Mouse (Mus musculus) forebrain, embryonic 13.5 days (tissue): ENCODE measurements at regions not wholly inside any gene's neighbourhood (a gene's known extent, or its start where the extent isn't known, plus 50 kb on each side); places are given as distances from the start of the nearest gene placed in this dataset.
A peak's percentile ranks its signal among the peaks of the same experiment; 100 is the strongest.
"Not testable (repeated sequence)": the region's sequence is repeated elsewhere in the genome, so short reads cannot be mapped to it uniquely, and the experiment has no call there.

Source experiments
- ATAC-seq: fragments of 200-750 bp; cut with Nextera tagmentation; 2 replicates; pipeline ENCODE4 v1.8.0; 2017
- H3K27ac ChIP-seq: fragments of 300-500 bp; sonication (generic); 2 replicates; pipeline ENCODE4 v1.5.1; 2015; ENCODE audit warnings: inconsistent platforms, mild to moderate bottlenecking, moderate library complexity
- H3K27me3 ChIP-seq: fragments of 300-500 bp; sonication (generic); 2 replicates; pipeline ENCODE4 v1.6.1; 2015; ENCODE audit warnings: mild to moderate bottlenecking, inconsistent platforms
- H3K36me3 ChIP-seq: fragments of 300-500 bp; sonication (generic); 2 replicates; pipeline ENCODE4 v1.6.1; 2015; ENCODE audit warnings: mild to moderate bottlenecking, inconsistent platforms; ENCODE audit not compliant: poor library complexity, severe bottlenecking
- H3K4me1 ChIP-seq: fragments of 300-500 bp; sonication (generic); 2 replicates; pipeline ENCODE4 v1.6.1; 2015; ENCODE audit warnings: inconsistent platforms
- H3K4me2 ChIP-seq: fragments of 300-500 bp; sonication (generic); 2 replicates; pipeline ENCODE4 v1.6.1; 2015; ENCODE audit warnings: inconsistent platforms, mild to moderate bottlenecking, moderate library complexity
- H3K4me3 ChIP-seq: fragments of 300-500 bp; sonication (generic); 2 replicates; pipeline ENCODE4 v1.5.1; 2015; ENCODE audit warnings: mild to moderate bottlenecking, inconsistent platforms
- H3K9ac ChIP-seq: fragments of 300-500 bp; sonication (generic); 2 replicates; pipeline ENCODE4 v1.6.1; 2015; ENCODE audit warnings: mild to moderate bottlenecking, inconsistent platforms
- H3K9me3 ChIP-seq: fragments of 300-500 bp; sonication (generic); replicated peaks from 2 replicates; pipeline ENCODE4 v1.6.1; 2016; ENCODE audit warnings: inconsistent platforms
- WGBS: fragments of 180-500 bp; shearing (Covaris S2); methylation state at CpG from one replicate; pipeline ENCODE4 v1.1.7; 2015; 5-methylcytosine and 5-hydroxymethylcytosine counted together

- peaks cover 37% of the 10 kb centered on the region for H3K4me1 ChIP-seq
- ATAC-seq: no peak
- no peak overlapping the region for H3K27ac ChIP-seq
- H3K36me3 ChIP-seq: no peaks in the 10 kb centered on the region
- no peak overlapping the region for H3K4me3 ChIP-seq
- H3K9me3 ChIP-seq: 0 out of 2 replicates have a peak, but pooled peaks cover 2% of the 10 kb centered on the region
- peaks cover 3% of the 10 kb centered on the region; the same call in 1 of the 2 replicates for H3K27me3 ChIP-seq
- no peak overlapping the region for H3K4me2 ChIP-seq
- WGBS: 83% methylated on average over 4 of the region's 4 CpGs
- H3K9ac ChIP-seq: no peak overlapping the region
Measured at GRCm38 (mm10) chr6:50824466-50824865, 170.2 kb upstream of the Npvf start.

DNA sequence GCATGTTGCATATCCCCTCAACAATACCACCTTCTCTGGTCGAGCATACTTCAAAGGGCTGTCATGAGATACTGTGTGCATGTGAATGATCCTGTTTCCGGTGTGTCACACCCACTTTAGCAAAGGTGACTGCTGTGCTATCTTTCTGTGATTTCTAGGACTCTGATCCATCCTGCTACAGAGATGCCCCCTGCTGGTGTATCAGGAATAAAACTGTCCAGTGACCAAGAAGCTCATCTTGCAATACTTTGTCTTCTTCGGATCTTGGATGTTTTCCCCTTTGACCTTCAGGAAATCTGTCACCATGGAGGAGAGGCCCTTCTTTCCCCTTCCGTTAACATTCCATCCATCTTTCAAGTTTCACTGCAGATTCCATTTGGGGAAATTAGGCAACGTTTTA is 177.5 kb upstream of the Npvf start:
- no peak for ATAC-seq
- Histone ChIP-seq H3K4me1 (no peaks in the 10 kb centered on the region), H3K4me2 (no peak overlapping the region), H3K27ac (no peak overlapping the region), H3K9me3 (0 out of 2 replicates have a peak, but pooled peaks cover 2% of the 10 kb centered on the region), H3K9ac (no peak overlapping the region), H3K27me3 (no peaks in the 10 kb centered on the region), H3K4me3 (no peak overlapping the region), H3K36me3 (no peaks in the 10 kb centered on the region)
- 88% methylated on average over 5 of the region's 5 CpGs for whole genome bisulfite sequencing

GRCm38 (mm10) chr6:50835997-50836625 is 181.9 kb upstream of the Npvf start:
- H3K27me3 ChIP-seq: no peaks in the 10 kb centered on the region
- WGBS: 92% methylated on average over 6 of the region's 6 CpGs

DNA sequence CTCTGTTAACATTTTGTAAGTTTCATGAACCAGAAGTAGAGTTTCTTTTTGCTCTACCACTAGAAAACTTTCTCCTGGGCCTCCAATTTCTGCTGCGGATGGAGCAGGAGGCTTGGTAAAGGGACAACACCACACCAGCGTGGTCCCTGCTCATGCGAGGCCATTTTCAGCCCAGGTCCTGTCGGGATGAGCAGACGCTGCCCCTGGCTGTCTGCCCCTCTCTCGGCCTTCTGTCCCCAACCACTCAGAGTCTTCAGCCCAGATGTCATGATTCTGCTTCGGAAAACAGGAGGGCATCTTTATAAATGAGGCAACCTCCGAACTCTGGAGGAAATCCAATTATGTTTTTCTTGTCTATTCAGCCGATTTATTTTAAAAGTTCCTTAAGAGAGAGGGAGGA is 186.6 kb upstream of the Npvf start:
- Histone ChIP-seq H3K4me1 (no peaks in the 10 kb centered on the region), H3K4me3 (no peak overlapping the region), H3K27ac (no peak overlapping the region), H3K27me3 (no peaks in the 10 kb centered on the region), H3K9me3 (no peaks in the 10 kb centered on the region), H3K9ac (no peak overlapping the region), H3K4me2 (no peak overlapping the region), H3K36me3 (no peaks in the 10 kb centered on the region)
- no peak for ATAC-seq
- WGBS: 61% methylated on average over 9 of the region's 9 CpGs

More at GRCm38 (mm10) chr6:50835997-50836625, 181.9 kb upstream of the Npvf start:
- H3K9me3 ChIP-seq: no peaks in the 10 kb centered on the region
- H3K4me3 ChIP-seq: no peak overlapping the region
- no peak overlapping the region for H3K27ac ChIP-seq
- H3K9ac ChIP-seq: no peak overlapping the region
- ATAC-seq: no peak
- H3K4me1 ChIP-seq: no peaks in the 10 kb centered on the region
- H3K36me3 ChIP-seq: no peaks in the 10 kb centered on the region
- H3K4me2 ChIP-seq: no peak overlapping the region

- not testable (repeated sequence) for ATAC-seq, H3K27ac ChIP-seq, H3K36me3 ChIP-seq, H3K4me3 ChIP-seq, H3K27me3 ChIP-seq, H3K4me2 ChIP-seq, H3K4me1 ChIP-seq, H3K9ac ChIP-seq, H3K9me3 ChIP-seq
- WGBS: 85% methylated on average over 2 of the region's 2 CpGs
Measured at GRCm38 (mm10) chr6:50845246-50845645, 191.0 kb upstream of the Npvf start.

GRCm38 (mm10) chr6:50846740-50847516 is 192.7 kb upstream of the Npvf start:
- Histone ChIP-seq H3K4me3 (no peak overlapping the region), H3K4me1 (peaks cover 6% of the 10 kb centered on the region), H3K27ac (no peak overlapping the region; the same call in 1 of the 2 replicates), H3K9ac (no peak overlapping the region), H3K4me2 (no peak overlapping the region), H3K9me3 (no peaks in the 10 kb centered on the region), H3K36me3 (no peaks in the 10 kb centered on the region), H3K27me3 (no peaks in the 10 kb centered on the region)
- 78% methylated on average over 18 of the region's 18 CpGs for WGBS
- peak; percentile 41; the same call in 1 of the 2 replicates for ATAC-seq

GRCm38 (mm10) chr6:50847548-50847947 is 193.3 kb upstream of the Npvf start:
- WGBS: 86% methylated on average over 7 of the region's 7 CpGs

DNA sequence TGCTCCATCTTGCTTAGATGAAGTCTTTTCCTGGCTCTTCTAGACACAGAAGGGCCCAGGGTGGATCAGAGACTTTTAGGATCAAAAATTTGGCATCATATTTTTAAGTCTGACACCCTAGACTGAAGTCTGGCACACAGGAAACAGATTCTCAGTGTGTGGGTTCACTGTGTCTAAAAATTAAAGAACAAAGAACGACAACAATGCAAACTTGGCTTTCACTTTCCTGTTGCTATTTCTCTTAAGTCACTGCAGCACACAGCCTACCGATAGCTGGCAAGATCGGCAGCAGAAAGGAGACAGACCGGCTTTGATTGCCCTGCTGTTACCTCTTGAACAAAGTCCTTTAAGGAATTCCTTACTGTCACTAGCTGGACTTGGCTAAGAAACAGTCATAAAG is 204.9 kb upstream of the Npvf start:
- H3K4me1 ChIP-seq: no peaks in the 10 kb centered on the region
- no peaks in the 10 kb centered on the region for H3K9me3 ChIP-seq
- H3K27ac ChIP-seq: no peak overlapping the region
- no peak overlapping the region for H3K4me2 ChIP-seq
- no peak for ATAC-seq
- H3K27me3 ChIP-seq: no peaks in the 10 kb centered on the region
- H3K4me3 ChIP-seq: no peak overlapping the region
- H3K9ac ChIP-seq: no peak overlapping the region
- 90% methylated on average over 4 of the region's 4 CpGs for WGBS
- no peaks in the 10 kb centered on the region for H3K36me3 ChIP-seq

More at GRCm38 (mm10) chr6:50847548-50847947, 193.3 kb upstream of the Npvf start:
- Histone ChIP-seq H3K9me3 (no peaks in the 10 kb centered on the region), H3K9ac (no peak overlapping the region), H3K36me3 (no peaks in the 10 kb centered on the region), H3K4me2 (no peak overlapping the region), H3K27ac (no peak overlapping the region), H3K4me3 (no peak overlapping the region), H3K27me3 (no peaks in the 10 kb centered on the region), H3K4me1 (peaks cover 6% of the 10 kb centered on the region)
- no peak for ATAC-seq

- Histone ChIP-seq H3K27ac (no peak overlapping the region), H3K9ac (no peak overlapping the region), H3K36me3 (no peaks in the 10 kb centered on the region), H3K27me3 (no peaks in the 10 kb centered on the region), H3K4me1 (no peaks in the 10 kb centered on the region), H3K9me3 (no peaks in the 10 kb centered on the region), H3K4me2 (no peak overlapping the region), H3K4me3 (no peak overlapping the region)
- no peak for ATAC-seq
- WGBS: 91% methylated on average over 5 of the region's 5 CpGs
Measured at GRCm38 (mm10) chr6:50877991-50878390, 223.8 kb upstream of the Npvf start.

DNA sequence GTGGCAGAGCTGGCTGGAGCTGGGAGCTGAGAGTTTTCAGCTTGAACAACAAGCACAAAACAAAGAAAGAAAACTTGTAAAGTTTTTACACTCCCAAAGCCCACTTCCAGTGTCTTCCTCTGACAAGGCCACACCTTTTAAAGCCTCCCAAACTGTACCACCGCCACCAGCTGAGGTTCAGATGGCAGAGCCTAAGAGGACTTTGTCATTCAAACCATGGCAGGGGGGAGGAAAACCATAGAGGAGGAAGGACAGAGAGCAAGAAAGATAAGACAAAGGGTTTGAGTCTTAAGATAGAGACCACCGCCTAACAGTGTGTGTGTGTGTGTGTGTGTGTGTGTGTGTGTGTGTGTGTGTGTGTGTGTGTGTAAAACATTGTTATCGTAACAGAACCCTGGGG is 228.1 kb upstream of the Npvf start:
- Histone ChIP-seq H3K9ac (no peak overlapping the region), H3K36me3 (no peaks in the 10 kb centered on the region), H3K27me3 (no peaks in the 10 kb centered on the region), H3K27ac (no peak overlapping the region), H3K4me1 (no peaks in the 10 kb centered on the region), H3K4me2 (no peak overlapping the region), H3K9me3 (no peaks in the 10 kb centered on the region), H3K4me3 (no peak overlapping the region)
- ATAC-seq: no peak
- WGBS: 58% methylated on average over 3 of the region's 3 CpGs

GRCm38 (mm10) chr6:50882759-50883158 is 228.5 kb upstream of the Npvf start:
- Histone ChIP-seq H3K9me3 (no peaks in the 10 kb centered on the region), H3K4me2 (no peak overlapping the region), H3K4me3 (no peak overlapping the region), H3K9ac (no peak overlapping the region), H3K27me3 (no peaks in the 10 kb centered on the region), H3K27ac (no peak overlapping the region), H3K4me1 (no peaks in the 10 kb centered on the region), H3K36me3 (no peaks in the 10 kb centered on the region)
- WGBS: 67% methylated on average over 4 of the region's 4 CpGs
- ATAC-seq: no peak

DNA sequence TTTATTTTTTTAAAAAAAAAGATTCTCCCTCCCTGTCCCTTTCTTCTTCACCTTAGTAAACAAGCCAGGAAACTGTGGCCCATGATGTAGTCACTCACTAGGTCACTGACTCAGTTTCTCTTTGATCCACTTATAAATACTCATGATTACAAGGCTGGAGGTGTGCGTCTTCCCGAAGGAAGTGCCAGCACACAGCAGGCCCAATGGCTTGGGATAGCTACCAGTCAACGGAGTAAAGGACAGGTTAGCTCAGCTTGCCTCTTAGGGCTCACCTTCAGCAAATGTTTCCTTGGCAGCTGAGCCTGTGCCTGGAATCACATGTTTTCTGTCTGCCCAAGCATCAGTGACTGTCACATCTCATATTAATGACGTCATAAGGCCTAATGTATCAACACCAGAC is 230.8 kb upstream of the Npvf start:
- Histone ChIP-seq H3K4me1 (peaks cover 4% of the 10 kb centered on the region), H3K4me2 (no peak overlapping the region), H3K36me3 (no peaks in the 10 kb centered on the region), H3K4me3 (no peak overlapping the region), H3K9me3 (no peaks in the 10 kb centered on the region), H3K27ac (no peak overlapping the region), H3K9ac (no peak overlapping the region), H3K27me3 (no peaks in the 10 kb centered on the region)
- no peak for ATAC-seq
- WGBS: 93% methylated on average over 4 of the region's 4 CpGs
